Mouse (Mus musculus) hindbrain, embryonic 15.5 days (tissue): ENCODE data around the gene Fus. TPM values are rescaled to one million over a fixed set of nuclear protein-coding genes. Genes with fewer than 3 reads are reported as not detected.

ENCODE experiments used
- polyA plus RNA-seq: library from polyadenylated mRNA; unstranded; fragments of >200 nt; fragmentation: Nextera tagmentation; extraction: Ambion mirVana; gene quantifications from 2 replicates; pipeline ENCODE4 v1.2.1, GENCODE M21; 2015

Gene Fus
- polyA plus RNA-seq, 1 experiment from 2014 or later, result 368 TPM

Other genes with a start within 250 kb of the Fus start
- gene Ctf2, start 235.3 kb upstream of the Fus start, polyA plus RNA-seq, result 0.14 and 0.35 TPM in 2 replicates
- gene Fbxl19, start 222.9 kb upstream of the Fus start, polyA plus RNA-seq, result 10.0 and 10.5 TPM in 2 replicates
- gene Orai3, start 197.6 kb upstream of the Fus start, polyA plus RNA-seq, result 9.2 and 10.4 TPM in 2 replicates
- 20.0 and 20.1 TPM in 2 replicates for gene Setd1a, start 190.8 kb upstream of the Fus start, polyA plus RNA-seq
- not detected in 2 replicates for gene Gm49388, start 181.8 kb upstream of the Fus start, polyA plus RNA-seq
- gene Hsd3b7, start 166.9 kb upstream of the Fus start, polyA plus RNA-seq, result 9.7 and 10.5 TPM in 2 replicates
- gene Stx4a, start 143.2 kb upstream of the Fus start, polyA plus RNA-seq, result 21.5 and 22.4 TPM in 2 replicates
- 63.4 and 72.5 TPM in 2 replicates for gene Stx1b, start 142.9 kb upstream of the Fus start, polyA plus RNA-seq
- gene Zfp646, start 91.2 kb upstream of the Fus start, polyA plus RNA-seq, result 9.3 and 9.8 TPM in 2 replicates
- gene Zfp668, start 90.6 kb upstream of the Fus start, polyA plus RNA-seq, result 35.1 and 36.9 TPM in 2 replicates
- 1.2 and 1.5 TPM in 2 replicates for gene Prss53, start 76.5 kb upstream of the Fus start, polyA plus RNA-seq
- gene Gm21974, start 72.0 kb upstream of the Fus start, polyA plus RNA-seq, result not detected in 2 replicates
- gene Vkorc1, start 71.8 kb upstream of the Fus start, polyA plus RNA-seq, result 69.6 and 71.5 TPM in 2 replicates
- 61.6 and 65.4 TPM in 2 replicates for gene Bckdk, start 63.4 kb upstream of the Fus start, polyA plus RNA-seq
- 47.3 and 47.7 TPM in 2 replicates for gene Kat8, start 54.9 kb upstream of the Fus start, polyA plus RNA-seq
- gene Prss8, start 37.4 kb upstream of the Fus start, polyA plus RNA-seq, result 0.54 TPM in 2 replicates
- 12.6 and 14.8 TPM in 2 replicates for gene Prss36, start 20.7 kb upstream of the Fus start, polyA plus RNA-seq
- 6.7 and 10.3 TPM in 2 replicates for gene Pycard, start 26.4 kb downstream of the Fus start, polyA plus RNA-seq
- gene Trim72, start 36.5 kb downstream of the Fus start, polyA plus RNA-seq, result not detected in 2 replicates
- 1.1 and 1.2 TPM in 2 replicates for gene Itgam, start 95.2 kb downstream of the Fus start, polyA plus RNA-seq
- not detected in 2 replicates for gene Gm49368, start 95.2 kb downstream of the Fus start, polyA plus RNA-seq
- gene Itgax, start 162.1 kb downstream of the Fus start, polyA plus RNA-seq, result 0.18 TPM in 1 of 2 replicates, not detected in the other
- gene Itgad, start 186.9 kb downstream of the Fus start, polyA plus RNA-seq, result not detected in 2 replicates
- 0.31 and 0.50 TPM in 2 replicates for gene Cox6a2, start 238.9 kb downstream of the Fus start, polyA plus RNA-seq